Mouse (Mus musculus) left cerebral cortex, adult 6 months (tissue): Measurements from ENCODE around the gene Cypt15. TPM values are rescaled to one million over a fixed set of nuclear protein-coding genes. Genes with fewer than 3 reads are reported as not detected.

Experiments used
- long read RNA-seq, 2 experiments: library from polyadenylated mRNA; unstranded; transcript quantifications; one replicate each; pipeline ENCODE4 v2.0.0; 2019 to 2020
- polyA plus RNA-seq: library from polyadenylated mRNA; unstranded; fragments of <200 nt; fragmentation: Nextera tagmentation; gene quantifications from 2 replicates; pipeline ENCODE4 v1.2.3, GENCODE M21; 2021

Cypt15 gene
- polyA plus RNA-seq = not detected in 2 replicates
- long read RNA-seq, experiment 1 = 0 reads
- long read RNA-seq, experiment 2 = 0 reads

GRCm38 (mm10) chrX:39345967-39346366 is at the start of gene Cypt15:
Cypt15 (plus strand) TSS chrX:39346267.

